Mouse (Mus musculus): ENCODE data around the gene Gm11042. TPM values are rescaled to one million over a fixed set of nuclear protein-coding genes. Genes with fewer than 3 reads are reported as not detected.

Gm11042 gene
- total RNA-seq, 2 experiments from 2014 or later, result not detected

DNA sequence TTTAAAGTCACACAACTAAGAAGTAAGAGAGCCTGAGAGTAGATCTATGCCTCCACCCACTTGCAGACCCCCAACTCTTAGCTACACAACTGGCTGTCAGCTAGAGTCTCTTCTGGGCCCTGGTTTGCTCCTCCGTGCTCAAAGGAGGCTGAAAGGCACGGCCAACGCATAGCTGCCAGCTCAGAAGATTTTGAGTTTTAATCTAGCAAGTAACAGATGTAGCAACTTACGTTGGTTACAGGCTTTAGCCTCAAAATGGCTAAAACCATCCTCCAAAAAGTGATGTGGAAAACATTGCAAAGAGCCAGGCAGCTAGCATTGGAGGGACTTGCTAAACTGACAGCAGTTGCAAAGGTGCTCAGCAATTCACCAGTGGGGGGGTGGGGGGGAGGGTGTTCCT, 25.2 kb downstream of the Gm11042 start:
- no peak for ATAC-seq (replicated peaks; ENCODE audit: low FRiP score, poor library complexity, severe bottlenecking)

GRCm38 (mm10) chr12:74284685-74285054, 31.5 kb downstream of the Gm11042 start:
- no peak for ATAC-seq (replicated peaks; ENCODE audit: low FRiP score, poor library complexity, severe bottlenecking)

DNA sequence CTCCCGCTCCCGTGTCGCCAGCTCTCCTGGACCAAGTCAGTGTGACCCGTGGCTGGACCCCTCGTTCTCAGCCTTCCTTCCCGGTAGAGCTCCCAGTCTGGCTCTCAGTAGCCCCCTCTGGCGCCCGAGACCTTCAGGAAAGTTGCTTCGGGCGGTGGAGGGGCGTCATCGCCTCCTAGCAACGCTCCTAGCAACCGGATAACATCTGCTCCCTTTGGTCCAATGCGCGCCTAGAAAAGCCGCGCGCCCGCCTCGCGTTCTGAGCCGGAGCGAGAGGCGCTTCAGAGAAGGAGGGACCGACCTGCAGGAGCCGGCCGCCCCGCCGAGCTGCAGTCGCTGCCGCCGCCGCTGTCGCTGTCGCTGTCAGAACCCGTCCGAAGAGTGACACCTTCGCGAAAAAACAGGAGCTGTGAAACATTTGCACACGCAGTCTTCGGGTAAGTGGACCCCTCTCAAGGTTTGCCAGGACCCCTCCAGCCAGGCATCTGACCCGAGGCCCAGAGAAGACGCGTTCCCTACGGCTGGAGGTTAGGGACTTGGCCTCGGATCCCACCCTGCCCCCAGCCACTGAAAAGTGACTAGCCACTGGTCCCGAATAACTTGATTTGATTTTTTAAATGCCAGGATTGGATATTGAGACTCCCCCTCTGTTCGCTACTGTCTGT, 32.0 kb downstream of the Gm11042 start:
- ATAC-seq (replicated peaks; ENCODE audit: low FRiP score, poor library complexity, severe bottlenecking), result no peak

GRCm38 (mm10) chr12:74282846-74283245, 33.3 kb downstream of the Gm11042 start:
- no peak for ATAC-seq (replicated peaks; ENCODE audit: low FRiP score, poor library complexity, severe bottlenecking)

GRCm38 (mm10) chr12:74281403-74281802, 34.8 kb downstream of the Gm11042 start:
- no peak for ATAC-seq (replicated peaks; ENCODE audit: low FRiP score, poor library complexity, severe bottlenecking)

DNA sequence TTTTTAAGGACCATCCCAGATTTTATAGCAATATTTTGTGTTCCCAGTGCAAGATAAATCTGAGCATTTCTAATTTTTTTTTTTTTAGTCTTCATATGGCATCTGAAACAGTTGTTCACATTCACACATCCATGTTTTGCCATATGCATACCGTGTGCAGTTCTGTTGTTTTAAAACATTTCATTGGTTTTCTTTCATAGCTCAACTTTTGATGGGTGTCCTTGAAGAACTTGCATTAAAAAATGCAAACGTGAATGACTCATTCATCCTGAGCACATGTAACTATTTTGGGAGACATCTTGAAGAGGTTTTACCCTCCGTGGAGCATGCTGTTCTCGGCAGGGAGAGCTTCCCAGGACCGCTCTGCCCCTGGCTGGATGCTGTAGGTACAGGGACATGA, 38.9 kb downstream of the Gm11042 start:
- no peak for ATAC-seq (replicated peaks; ENCODE audit: low FRiP score, poor library complexity, severe bottlenecking)

GRCm38 (mm10) chr12:74272545-74272944, 43.6 kb downstream of the Gm11042 start:
- ATAC-seq (replicated peaks; ENCODE audit: low FRiP score, poor library complexity, severe bottlenecking), result no peak

DNA sequence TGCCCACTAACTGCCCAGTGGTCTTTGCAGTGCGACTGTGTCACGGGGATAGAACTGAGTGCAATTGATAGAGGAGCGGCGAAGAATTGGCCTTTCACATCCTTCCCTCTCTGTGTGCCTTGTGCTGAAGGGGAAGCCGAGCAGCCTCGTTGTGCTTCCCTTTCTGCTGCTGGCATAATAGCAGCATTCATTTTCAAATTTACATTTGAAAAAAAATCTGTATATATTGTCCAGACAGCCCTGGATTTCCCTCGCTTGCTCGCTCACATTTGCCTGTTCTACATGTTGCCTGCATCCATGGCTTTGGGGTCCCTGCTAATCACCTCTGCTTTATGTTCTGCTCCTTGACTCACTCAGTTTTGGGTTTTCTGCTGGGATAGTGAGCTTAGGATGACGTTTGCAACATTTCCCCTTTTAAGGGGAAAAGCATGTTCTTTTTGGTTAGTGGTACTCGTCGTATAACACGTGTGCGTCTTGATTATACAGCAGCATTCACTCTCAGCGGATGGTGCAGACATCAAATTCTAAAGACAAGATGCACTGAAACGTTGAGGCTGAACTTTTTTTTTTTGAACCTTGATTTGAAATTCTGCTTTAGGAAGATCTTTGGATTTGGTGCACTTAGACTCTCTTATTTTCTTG, 47.4 kb downstream of the Gm11042 start:
- ATAC-seq (replicated peaks; ENCODE audit: low FRiP score, poor library complexity, severe bottlenecking), result no peak

- ATAC-seq (replicated peaks; ENCODE audit: low FRiP score, poor library complexity, severe bottlenecking), result no peak
Observed at GRCm38 (mm10) chr12:74267049-74267448, 49.1 kb downstream of the Gm11042 start.

All from erythroblast, adult 5-6 weeks (primary cell).